Mouse (Mus musculus) thymus, adult 2 months (tissue): ENCODE results near the gene Spata5. TPM values are rescaled to one million over a fixed set of nuclear protein-coding genes. Genes with fewer than 3 reads are reported as not detected.

ENCODE experiments used
- DNase-seq: peaks from one replicate; pipeline ENCODE4 v3.0.0; 2021
- H3K27ac ChIP-seq: fragments of 200-500 bp; 2 replicates; pipeline ENCODE4 v1.5.1; 2012; ENCODE audit warnings: low read length, control low read depth; ENCODE audit not compliant: control insufficient read depth, insufficient read depth
- H3K27me3 ChIP-seq: fragments of 200-500 bp; 2 replicates; pipeline ENCODE4 v1.6.1; 2012; ENCODE audit warnings: mild to moderate bottlenecking, low read length, moderate library complexity, mixed read lengths; ENCODE audit not compliant: control insufficient read depth, insufficient read depth
- H3K36me3 ChIP-seq: fragments of 200-500 bp; 2 replicates; pipeline ENCODE4 v1.6.1; 2012; ENCODE audit warnings: mild to moderate bottlenecking, low read length, moderate library complexity; ENCODE audit not compliant: control insufficient read depth, insufficient read depth
- H3K4me1 ChIP-seq: fragments of 200-500 bp; replicated peaks from 2 replicates; pipeline ENCODE4 v1.6.1; 2012; ENCODE audit warnings: low read length; ENCODE audit not compliant: control insufficient read depth, insufficient read depth
- H3K4me3 ChIP-seq: fragments of 200-500 bp; 2 replicates; pipeline ENCODE4 v1.5.1; 2012; ENCODE audit warnings: mild to moderate bottlenecking, low read length, control low read depth, moderate library complexity; ENCODE audit not compliant: control insufficient read depth, insufficient read depth
- CTCF ChIP-seq: fragments of 200-500 bp; IDR thresholded peaks from 2 replicates; pipeline ENCODE4 v1.5.1; 2012; ENCODE audit warnings: mild to moderate bottlenecking, control low read depth, low read length, moderate library complexity, borderline replicate concordance; ENCODE audit not compliant: control insufficient read depth, poor library complexity, insufficient read depth; ENCODE audit errors: extremely low read depth
- POLR2A ChIP-seq: fragments of 200-500 bp; IDR thresholded peaks from 2 replicates; pipeline ENCODE4 v1.6.1; 2012; ENCODE audit warnings: mild to moderate bottlenecking, low read length, control low read depth, moderate library complexity; ENCODE audit not compliant: control insufficient read depth, poor library complexity, insufficient read depth; ENCODE audit errors: extremely low read depth
- WGBS: fragments of 180-500 bp; shearing (Covaris S2); methylation state at CpG from one replicate; pipeline ENCODE4 v1.1.7; 2018; 5-methylcytosine and 5-hydroxymethylcytosine counted together
- polyA plus RNA-seq: library from polyadenylated mRNA; depleted of rRNA; stranded (reverse); fragments of >200 nt; gene quantifications from 2 replicates; pipeline ENCODE4 v1.2.3, GENCODE M21; 2012

Spata5 gene
- polyA plus RNA-seq, 1 experiment: 3.2 TPM

DNA sequence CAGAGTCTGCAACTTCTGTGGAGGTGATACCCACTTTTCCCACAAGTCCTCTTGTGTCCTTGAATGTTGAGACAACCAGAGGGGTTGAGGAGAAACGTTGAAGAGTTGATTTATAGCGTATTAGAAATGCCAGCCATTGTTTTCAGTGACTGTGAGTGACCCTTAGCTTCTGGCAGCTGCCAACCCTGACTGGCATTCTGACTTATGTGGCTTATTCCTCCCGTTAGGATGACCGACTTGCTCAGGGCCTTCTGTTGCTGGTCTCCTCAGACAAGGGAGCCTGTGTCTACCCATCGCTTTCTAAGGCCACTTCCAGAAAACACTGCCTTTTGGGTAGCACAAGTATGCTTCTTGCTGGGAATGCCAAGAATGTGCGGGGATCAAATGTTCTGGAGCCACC lies 38.2 kb upstream of the Spata5 start:
- no peak for DNase-seq
- Histone ChIP-seq H3K4me1 (no peaks in the 10 kb centered on the region), H3K27me3 (no peaks in the 10 kb centered on the region), H3K27ac (no peak overlapping the region), H3K4me3 (no peak overlapping the region), H3K36me3 (no peaks in the 10 kb centered on the region)
- 77% methylated on average over 6 of the region's 6 CpGs for WGBS
- no peak for TF ChIP-seq POLR2A
- TF ChIP-seq CTCF: no peak

DNA sequence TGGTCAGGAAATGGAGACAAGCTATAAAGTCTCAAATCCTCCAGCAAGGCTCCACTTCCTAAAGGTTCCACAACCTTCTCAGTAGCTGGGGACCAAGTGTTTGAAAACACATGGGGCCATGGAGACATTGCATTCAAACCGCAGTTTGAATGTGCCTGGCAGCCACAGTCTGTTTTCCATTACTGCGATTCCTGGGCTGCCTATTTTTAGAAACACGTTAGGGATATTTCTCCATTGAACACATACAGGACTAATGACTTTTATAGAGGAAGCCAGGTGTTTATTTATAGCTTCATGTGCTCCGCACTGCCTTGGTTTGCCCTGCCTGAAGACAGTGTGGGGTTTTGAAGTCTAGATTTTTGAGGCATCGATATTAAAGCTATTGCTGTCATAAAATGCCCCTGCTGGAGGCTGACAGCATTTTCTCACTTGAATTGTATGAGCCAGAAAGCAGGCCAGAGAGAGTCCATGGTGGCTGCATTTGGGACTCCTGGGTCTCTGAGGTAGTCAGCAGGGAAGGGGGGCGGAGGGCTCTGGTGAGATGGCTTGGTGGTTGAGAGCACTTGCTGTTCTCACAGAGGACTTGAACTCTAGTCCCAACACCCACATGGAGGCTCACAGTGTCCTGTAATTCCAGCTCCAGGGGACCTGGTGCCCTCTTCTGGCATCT lies 36.5 kb upstream of the Spata5 start:
- H3K27ac ChIP-seq: no peak overlapping the region
- no peak overlapping the region for H3K4me3 ChIP-seq
- TF ChIP-seq CTCF (no peak), POLR2A (no peak)
- no peaks in the 10 kb centered on the region for H3K36me3 ChIP-seq
- no peak for DNase-seq
- 94% methylated on average over 6 of the region's 6 CpGs for WGBS
- no peaks in the 10 kb centered on the region for H3K27me3 ChIP-seq
- H3K4me1 ChIP-seq: no peaks in the 10 kb centered on the region; the same call in 1 of the 2 replicates

DNA sequence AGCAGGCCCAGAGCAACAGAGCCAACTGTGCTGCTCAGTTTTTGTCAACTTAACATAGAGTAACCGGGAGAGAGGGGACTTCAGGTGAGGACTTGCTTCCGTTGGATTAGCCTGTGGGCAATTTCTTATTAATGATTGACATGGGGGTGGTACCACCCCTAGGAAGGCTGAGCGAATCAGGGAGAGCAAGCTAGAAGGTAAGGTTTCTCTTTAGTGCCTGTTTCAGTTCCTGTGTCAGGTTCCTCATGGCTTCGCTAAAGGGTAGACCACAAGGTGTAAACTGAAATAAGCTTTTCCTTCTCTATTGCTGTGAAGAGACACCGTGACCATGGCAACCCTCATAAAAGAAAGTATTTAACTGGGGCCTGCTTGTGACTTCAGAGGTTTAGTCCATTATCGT lies 32.4 kb upstream of the Spata5 start:
- Histone ChIP-seq H3K27ac (no peak overlapping the region), H3K4me3 (no peak overlapping the region), H3K36me3 (no peaks in the 10 kb centered on the region), H3K4me1 (no peaks in the 10 kb centered on the region; the same call in 1 of the 2 replicates), H3K27me3 (no peaks in the 10 kb centered on the region)
- TF ChIP-seq CTCF: no peak
- no peak for TF ChIP-seq POLR2A
- no peak for DNase-seq
- WGBS: 88% methylated on average over 6 of the region's 6 CpGs

DNA sequence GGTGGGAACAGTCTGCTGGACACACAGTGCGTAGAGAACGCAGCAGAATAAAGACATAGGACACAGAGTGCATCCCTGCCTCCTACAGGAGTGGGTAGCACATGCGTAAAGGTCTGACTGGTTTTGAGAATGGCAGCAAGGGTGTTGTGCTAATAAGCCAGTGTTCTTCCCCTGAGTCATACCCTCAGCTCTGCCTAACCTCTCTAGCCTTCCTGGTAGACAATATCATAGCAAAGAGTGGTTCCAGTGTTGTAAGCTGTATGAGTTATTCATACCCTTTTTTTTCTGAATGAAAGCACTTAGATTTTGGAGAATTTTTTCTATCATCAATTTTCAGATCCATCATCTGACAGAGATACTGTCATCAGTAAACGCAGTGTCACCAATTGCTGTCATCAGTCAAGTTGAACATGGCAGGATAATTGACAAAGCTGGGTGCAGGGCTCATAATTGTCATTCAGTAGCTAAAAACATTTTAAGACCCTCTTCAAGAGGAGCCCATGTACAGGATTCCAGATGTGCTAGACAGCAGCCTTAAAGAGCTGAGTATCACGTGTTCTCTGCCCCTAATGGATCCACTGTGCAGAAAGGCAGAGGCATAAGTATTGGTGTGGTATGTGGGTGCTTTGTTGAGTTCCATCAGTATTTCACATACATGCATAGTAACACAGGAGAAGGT lies 22.6 kb upstream of the Spata5 start:
- no peak for DNase-seq
- H3K27me3 ChIP-seq: no peaks in the 10 kb centered on the region
- 99% methylated on average over 5 of the region's 5 CpGs for WGBS
- H3K36me3 ChIP-seq: no peaks in the 10 kb centered on the region
- no peak overlapping the region for H3K4me3 ChIP-seq
- no peak overlapping the region for H3K27ac ChIP-seq
- H3K4me1 ChIP-seq: no peaks in the 10 kb centered on the region
- no peak for TF ChIP-seq CTCF
- no peak for TF ChIP-seq POLR2A

DNA sequence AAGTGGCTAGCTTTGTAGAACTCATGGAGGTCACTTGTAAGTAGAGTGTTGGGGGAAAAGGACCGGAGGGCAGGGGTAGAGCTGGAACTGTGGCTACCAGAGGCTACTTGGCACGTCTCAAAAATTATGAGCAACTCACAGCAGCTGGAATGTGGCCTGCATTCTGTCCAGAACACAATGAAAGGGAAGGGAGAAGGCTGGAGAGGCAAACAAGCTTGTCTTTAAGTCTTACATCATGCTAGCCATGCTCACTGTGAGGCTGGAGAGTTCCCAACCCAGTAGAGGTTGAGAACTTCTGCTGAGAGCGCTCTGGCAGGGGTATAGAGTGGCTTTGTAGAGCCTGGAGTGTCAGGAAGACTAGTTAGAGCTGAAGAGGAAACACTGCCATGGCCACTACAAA lies 22.1 kb upstream of the Spata5 start:
- no peaks in the 10 kb centered on the region for H3K36me3 ChIP-seq
- no peak for DNase-seq
- H3K27me3 ChIP-seq: no peaks in the 10 kb centered on the region
- TF ChIP-seq POLR2A: no peak
- no peak for TF ChIP-seq CTCF
- 94% methylated on average over 3 of the region's 3 CpGs for WGBS
- no peaks in the 10 kb centered on the region for H3K4me1 ChIP-seq
- no peak overlapping the region for H3K27ac ChIP-seq
- H3K4me3 ChIP-seq: no peak overlapping the region

DNA sequence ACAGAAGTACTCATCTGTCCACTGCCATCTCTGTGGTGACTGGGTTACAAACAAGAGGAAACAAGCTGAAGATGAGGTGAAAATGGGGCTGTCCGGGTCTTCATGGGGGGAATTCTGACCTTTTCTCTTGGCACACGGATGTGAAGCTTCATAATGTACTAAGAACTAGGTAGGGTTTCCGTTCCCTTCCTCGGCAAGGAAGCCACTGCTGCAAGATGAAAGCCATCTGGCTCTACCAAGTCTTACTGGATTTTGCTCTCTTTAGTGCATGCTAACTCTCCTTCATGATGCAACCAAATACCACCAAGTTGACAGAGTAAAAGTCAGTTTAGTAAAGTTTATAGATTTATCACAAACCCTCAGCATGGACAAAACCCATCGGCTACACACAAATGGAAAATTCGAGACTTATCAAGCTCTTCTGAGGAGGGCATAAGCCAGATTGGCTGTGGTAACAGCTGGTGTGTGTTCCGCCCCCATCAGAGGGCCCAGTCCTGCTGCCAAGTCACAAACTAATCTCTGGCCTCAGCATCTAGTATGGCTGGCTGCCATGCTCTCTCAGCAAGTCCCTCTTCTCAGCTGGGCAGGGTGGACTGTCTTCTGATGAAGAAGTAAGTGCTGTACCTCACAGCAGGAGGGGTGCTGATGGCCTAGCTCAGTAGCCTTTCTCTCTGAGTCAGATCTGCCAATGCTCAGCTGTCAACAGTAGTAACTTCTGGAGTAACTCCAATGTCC lies 20.9 kb upstream of the Spata5 start:
- Histone ChIP-seq H3K4me1 (no peaks in the 10 kb centered on the region), H3K27ac (no peak overlapping the region)
- WGBS: 89% methylated on average over 7 of the region's 7 CpGs

More for the DNA sequence above, 20.9 kb upstream of the Spata5 start:
- no peak overlapping the region for H3K4me3 ChIP-seq
- no peak for TF ChIP-seq POLR2A
- TF ChIP-seq CTCF: no peak
- H3K27me3 ChIP-seq: no peaks in the 10 kb centered on the region
- DNase-seq: no peak
- H3K36me3 ChIP-seq: no peaks in the 10 kb centered on the region
